Mouse (Mus musculus) adipocyte (in vitro differentiated cells): ENCODE measurements around the gene Myl6.

Experiments used
- DNase-seq: peaks from one replicate; pipeline ENCODE4 v3.0.0-alpha.2; 2016; ENCODE audit warnings: low spot score

Gene Myl6

GRCm38 (mm10) chr10:128489785-128490184 lies 4.2 kb downstream of the Myl6 start:
- DNase-seq, result no peak

- peak; percentile 65 for DNase-seq
These were observed 4.6 kb downstream of the Myl6 start for GRCm38 (mm10) chr10:128489380-128489779.

GRCm38 (mm10) chr10:128488776-128489175 lies 5.2 kb downstream of the Myl6 start:
- DNase-seq, result no peak

- DNase-seq, result peak; percentile 77
These were observed 5.9 kb downstream of the Myl6 start for GRCm38 (mm10) chr10:128487861-128488712.

GRCm38 (mm10) chr10:128486370-128486769 lies 7.6 kb downstream of the Myl6 start:
- DNase-seq, result no peak

- DNase-seq, result no peak
These were observed 19.6 kb downstream of the Myl6 start for GRCm38 (mm10) chr10:128474366-128474765.

GRCm38 (mm10) chr10:128460270-128460630 lies 33.7 kb downstream of the Myl6 start:
- DNase-seq, result no peak

- DNase-seq, result peak; percentile 60
These were observed 34.3 kb downstream of the Myl6 start for GRCm38 (mm10) chr10:128459409-128460269.

- peak; percentile 73 for DNase-seq
These were observed 35.1 kb downstream of the Myl6 start, which contains the start of gene Smarcc2 for GRCm38 (mm10) chr10:128458719-128459408. Gene Smarcc2, plus strand, starts transcription at chr10:128459248.

- peak; percentile 80 for DNase-seq
These were observed 35.6 kb downstream of the Myl6 start for GRCm38 (mm10) chr10:128458348-128458718.

- DNase-seq, result no peak
These were observed 36.3 kb downstream of the Myl6 start for GRCm38 (mm10) chr10:128457676-128458075.

GRCm38 (mm10) chr10:128455280-128455679 lies 38.7 kb downstream of the Myl6 start:
- DNase-seq, result peak; percentile 87

- no peak for DNase-seq
These were observed 39.5 kb downstream of the Myl6 start for GRCm38 (mm10) chr10:128454471-128454870.

GRCm38 (mm10) chr10:128451014-128451413 lies 42.9 kb downstream of the Myl6 start:
- DNase-seq, result no peak

- DNase-seq, result no peak
These were observed 48.5 kb downstream of the Myl6 start for GRCm38 (mm10) chr10:128445407-128445806.

- DNase-seq, result no peak
These were observed 49.6 kb downstream of the Myl6 start for GRCm38 (mm10) chr10:128444354-128444753.

- DNase-seq, result no peak
These were observed 51.2 kb downstream of the Myl6 start for GRCm38 (mm10) chr10:128442718-128443117.

- DNase-seq, result no peak
These were observed 52.4 kb downstream of the Myl6 start for GRCm38 (mm10) chr10:128441324-128442119.
